Mouse (Mus musculus) splenic B cell, adult 2 months (primary cell): ENCODE data around the gene Arhgdib.
"Not testable (repeated sequence)": the region's sequence is repeated elsewhere in the genome, so short reads cannot be mapped to it uniquely, and the experiment has no call there.

Source experiments
- DNase-seq: peaks from one replicate; pipeline ENCODE4 v3.0.0-alpha.2; 2011; ENCODE audit warnings: low read depth, low spot score
- H3K27me3 ChIP-seq: 2 replicates; pipeline ENCODE4 v1.6.1; 2012; ENCODE audit warnings: mild to moderate bottlenecking, low read length, moderate library complexity, mixed read lengths; ENCODE audit not compliant: control insufficient read depth, poor library complexity, insufficient read depth, severe bottlenecking
- H3K36me3 ChIP-seq: 2 replicates; pipeline ENCODE4 v1.6.1; 2012; ENCODE audit warnings: mild to moderate bottlenecking, low read length, moderate library complexity, mixed read lengths; ENCODE audit not compliant: control insufficient read depth, poor library complexity, insufficient read depth, severe bottlenecking

Gene Arhgdib

GRCm38 (mm10) chr6:136941051-136942021 is at the start of gene Arhgdib:
Gene Arhgdib (minus strand): TSS chr6:136941899.
- Histone ChIP-seq H3K36me3 (no peaks in the 10 kb centered on the region; the same call in 1 of the 2 replicates), H3K27me3 (no peaks in the 10 kb centered on the region)
- peak; percentile 78 for DNase-seq

DNA sequence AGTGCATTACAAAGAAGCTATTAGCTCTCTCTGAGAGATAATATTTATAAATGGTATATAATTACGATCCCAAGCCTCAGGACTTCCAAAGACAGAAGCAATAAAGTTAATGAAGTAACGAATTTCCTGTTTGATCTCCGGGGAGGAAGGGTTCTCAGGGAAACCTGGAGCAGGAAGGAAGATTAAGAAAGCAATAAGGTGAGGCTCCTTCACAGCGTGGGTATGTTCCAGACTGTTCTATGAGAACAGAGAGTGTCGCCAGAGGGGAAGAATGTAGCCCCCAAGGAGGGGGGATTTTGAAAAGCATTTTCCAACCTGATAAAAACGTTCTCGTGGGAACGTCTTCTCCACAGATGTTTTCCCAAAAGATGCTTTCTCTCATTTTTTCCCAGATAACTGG is 48.9 kb upstream of the Arhgdib start:
- Histone ChIP-seq H3K36me3 (no peaks in the 10 kb centered on the region), H3K27me3 (no peaks in the 10 kb centered on the region)
- DNase-seq = no peak

DNA sequence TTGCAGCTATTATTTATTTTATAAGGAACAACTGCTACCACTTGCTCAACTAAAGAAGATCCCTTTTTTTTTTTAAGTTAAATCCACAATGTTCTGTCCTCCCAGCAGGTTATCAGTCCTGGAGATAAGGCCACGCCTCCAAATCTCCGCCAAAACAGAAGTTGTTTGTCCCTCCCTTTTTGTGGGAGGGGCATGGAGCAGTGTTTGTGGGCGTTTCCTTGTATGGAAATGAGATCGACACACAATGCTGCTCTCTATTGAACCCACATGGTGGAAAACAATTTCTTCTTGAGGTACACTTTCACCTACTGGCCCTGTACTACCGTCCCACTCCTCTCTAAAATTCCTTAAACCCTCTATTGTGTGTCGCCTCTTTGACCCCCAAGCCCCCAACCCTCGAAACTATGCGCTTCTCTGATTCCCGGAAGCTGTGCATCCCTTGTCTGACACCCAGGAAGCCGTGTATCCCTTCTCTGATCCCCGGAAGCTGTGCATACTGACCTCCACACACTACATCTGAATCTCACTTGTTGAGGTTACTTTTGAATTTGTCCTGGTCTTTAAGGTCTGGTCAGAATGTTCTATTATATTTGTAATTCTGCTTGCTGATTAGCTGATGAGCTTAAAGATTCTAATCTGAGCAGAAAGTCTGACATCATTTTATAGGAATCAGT is 48.3 kb upstream of the Arhgdib start:
- no peak for DNase-seq
- Histone ChIP-seq H3K27me3 (no peaks in the 10 kb centered on the region), H3K36me3 (no peaks in the 10 kb centered on the region)

- Histone ChIP-seq H3K27me3 (no peaks in the 10 kb centered on the region), H3K36me3 (no peaks in the 10 kb centered on the region)
- no peak for DNase-seq
These were observed 46.9 kb upstream of the Arhgdib start for GRCm38 (mm10) chr6:136988536-136989060.

GRCm38 (mm10) chr6:136986718-136987117 is 45.0 kb upstream of the Arhgdib start:
- Histone ChIP-seq H3K36me3 (no peaks in the 10 kb centered on the region), H3K27me3 (no peaks in the 10 kb centered on the region)
- DNase-seq = no peak

DNA sequence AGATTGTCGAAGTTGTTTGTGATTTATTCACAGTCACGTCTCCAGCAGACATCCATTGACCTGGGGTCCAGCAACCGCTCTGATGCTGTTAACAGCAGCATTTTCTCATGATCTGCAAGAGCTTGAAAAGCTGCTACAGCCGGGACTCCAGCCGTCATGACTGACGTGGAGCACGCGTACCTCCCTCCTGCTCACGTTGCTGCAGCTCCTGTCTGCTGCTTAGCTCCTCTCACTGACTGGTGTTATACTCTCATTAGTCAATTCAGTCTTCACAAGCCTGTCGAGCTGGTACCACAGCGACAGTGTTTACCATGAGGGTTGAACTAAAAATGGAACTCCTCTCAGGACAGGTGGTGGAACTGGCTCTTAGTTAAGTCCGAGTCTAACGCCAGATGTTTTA is 44.3 kb upstream of the Arhgdib start:
- H3K36me3 ChIP-seq = no peaks in the 10 kb centered on the region
- DNase-seq = no peak
- H3K27me3 ChIP-seq = no peaks in the 10 kb centered on the region

- DNase-seq = no peak
These were observed 41.5 kb upstream of the Arhgdib start for GRCm38 (mm10) chr6:136983201-136983600.

DNA sequence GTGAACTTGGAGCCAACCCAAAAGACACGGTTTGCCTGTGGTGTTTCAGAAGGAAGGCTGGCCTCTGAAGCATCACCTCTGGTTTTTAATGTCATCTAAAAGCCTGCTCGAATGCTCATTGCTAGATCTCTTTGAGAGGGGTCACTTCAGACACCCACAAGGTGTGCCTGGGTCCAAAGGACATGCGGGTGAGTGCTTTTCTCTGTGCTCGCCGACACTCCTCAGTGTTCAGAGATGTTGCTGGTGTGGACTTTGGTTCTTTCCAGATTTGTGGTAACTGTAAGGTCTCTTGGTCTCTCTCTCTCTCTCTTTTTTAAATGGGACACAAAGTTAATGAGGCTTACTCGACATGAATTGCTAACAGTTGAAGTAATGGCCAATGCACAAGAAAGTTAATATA is 40.9 kb upstream of the Arhgdib start:
- Histone ChIP-seq H3K36me3 (no peaks in the 10 kb centered on the region), H3K27me3 (no peaks in the 10 kb centered on the region)
- DNase-seq = no peak

More at GRCm38 (mm10) chr6:136983201-136983600, 41.5 kb upstream of the Arhgdib start:
- Histone ChIP-seq H3K36me3 (no peaks in the 10 kb centered on the region), H3K27me3 (no peaks in the 10 kb centered on the region)

DNA sequence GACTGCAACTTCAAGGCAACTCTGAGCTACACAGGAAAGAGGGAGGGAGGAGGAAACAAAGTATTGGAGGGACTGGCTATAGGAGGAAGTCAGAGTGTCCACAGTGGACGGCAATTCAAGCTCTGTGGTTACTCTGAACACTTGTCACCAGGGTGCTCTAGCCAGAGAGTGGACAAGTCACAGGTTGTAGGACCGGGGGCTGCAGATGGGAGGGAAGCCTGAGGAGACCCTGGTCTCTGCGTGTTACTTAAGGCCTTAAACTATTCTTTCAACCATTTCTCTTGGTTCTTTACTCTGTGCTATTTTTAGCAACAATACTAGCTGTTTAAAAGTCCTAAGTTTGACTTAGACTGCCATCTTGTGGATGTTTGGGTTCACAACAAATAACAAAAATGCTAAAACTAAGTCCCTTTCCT is 38.6 kb upstream of the Arhgdib start:
- Histone ChIP-seq H3K36me3 (no peaks in the 10 kb centered on the region), H3K27me3 (no peaks in the 10 kb centered on the region)
- peak; percentile 82 for DNase-seq

- no peaks in the 10 kb centered on the region for H3K36me3 ChIP-seq
- peak; percentile 44 for DNase-seq
- H3K27me3 ChIP-seq = no peaks in the 10 kb centered on the region
These were observed 37.8 kb upstream of the Arhgdib start for GRCm38 (mm10) chr6:136979274-136980082.

DNA sequence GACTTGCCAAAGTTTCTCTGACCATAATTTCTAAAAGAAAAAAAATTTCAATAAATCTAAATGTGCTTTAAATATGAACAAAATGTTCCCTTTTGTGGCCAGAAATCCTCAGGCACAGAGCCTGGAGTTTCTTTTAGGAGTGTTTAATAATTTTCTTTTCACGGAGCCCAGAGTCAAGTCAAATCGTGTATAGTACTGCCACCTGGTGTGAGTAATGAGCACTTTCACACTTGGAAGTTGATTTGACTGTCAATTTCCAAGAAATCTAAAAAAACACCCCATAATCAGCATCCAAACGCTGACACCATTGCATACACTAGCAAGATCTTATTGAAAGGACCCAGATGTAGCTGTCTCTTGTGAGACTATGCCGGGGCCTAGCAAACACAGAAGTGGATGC is 27.2 kb upstream of the Arhgdib start:
- peak; percentile 72 for DNase-seq
- H3K27me3 ChIP-seq, H3K36me3 ChIP-seq: not testable (repeated sequence)

GRCm38 (mm10) chr6:136967466-136967865 is 25.8 kb upstream of the Arhgdib start:
- H3K27me3 ChIP-seq = no peaks in the 10 kb centered on the region
- H3K36me3 ChIP-seq = no peaks in the 10 kb centered on the region
- DNase-seq = peak; percentile 73

- no peaks in the 10 kb centered on the region for H3K36me3 ChIP-seq
- no peaks in the 10 kb centered on the region for H3K27me3 ChIP-seq
- no peak for DNase-seq
These were observed 24.2 kb upstream of the Arhgdib start for GRCm38 (mm10) chr6:136965912-136966311.
